Mouse (Mus musculus): ENCODE measurements around the gene Wls. TPM values are rescaled to one million over a fixed set of nuclear protein-coding genes. Genes with fewer than 3 reads are reported as not detected.

The Wls gene
- 38.4 and 43.7 TPM in 2 replicates for polyA plus RNA-seq (2021; fragmentation: Nextera tagmentation)
- long read RNA-seq, experiment 1, transcript Wls-205 (13 exons, 2,050 nt): minor isoform, 10 of 301 reads
- long read RNA-seq, experiment 1, transcript Wls-206 (13 exons, 2,453 nt): minor isoform, 10 of 301 reads
- long read RNA-seq, experiment 1, transcript Wls-201 (12 exons, 3,559 nt): major isoform, 254 of 301 reads
- long read RNA-seq, experiment 1, partial matches to known transcripts: 16 of 301 reads
- long read RNA-seq, experiment 1, other reads (novel, unspliced or antisense): 10 of 301 reads
- long read RNA-seq, experiment 2, transcript Wls-201 (12 exons, 3,559 nt): major isoform, 26 of 46 reads
- long read RNA-seq, experiment 2, partial matches to known transcripts: 13 of 46 reads
- long read RNA-seq, experiment 2, other reads (novel, unspliced or antisense): 7 of 46 reads

DNA sequence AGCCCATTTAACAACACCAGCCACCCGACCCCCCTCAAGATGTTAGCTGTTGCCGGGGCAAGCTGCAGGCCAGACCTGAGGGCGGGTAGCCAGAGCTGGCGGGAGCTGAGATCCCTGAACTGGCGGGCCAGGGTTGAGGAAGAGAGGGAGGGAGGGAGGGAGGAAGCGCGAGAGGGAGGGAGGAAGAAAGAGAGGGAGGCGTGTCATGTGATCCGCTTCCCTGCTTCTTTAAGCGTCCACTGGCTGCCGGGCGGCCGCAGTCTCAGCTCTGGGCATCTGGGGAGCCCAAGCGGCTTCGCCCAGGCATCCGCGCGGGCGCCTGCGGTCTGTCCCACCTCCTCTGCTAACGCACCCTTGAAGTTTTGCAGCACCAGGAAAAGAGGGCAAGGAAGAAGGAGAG lies at the start of gene Wls:
TSS of gene Wls (plus strand) at position 192 of the 400 bp plus-strand sequence.

Other genes with a start within 250 kb of the Wls start
- 3.2 and 4.2 TPM in 2 replicates for gene Rpe65, start 240.5 kb upstream of the Wls start, polyA plus RNA-seq (2021; fragmentation: Nextera tagmentation)